Mouse (Mus musculus) spleen, adult 2 months (tissue): ENCODE measurements around the gene Gm43720.

Experiments used
- CTCF ChIP-seq: fragments of 200-500 bp; IDR thresholded peaks from 2 replicates; pipeline ENCODE4 v1.5.1; 2011; ENCODE audit warnings: mild to moderate bottlenecking, inconsistent platforms; ENCODE audit not compliant: insufficient read depth, insufficient read length, insufficient replicate concordance; ENCODE audit errors: extremely low read depth
- POLR2A ChIP-seq: fragments of 200-500 bp; IDR thresholded peaks from 2 replicates; pipeline ENCODE4 v1.6.1; 2011; ENCODE audit warnings: low read depth, low read length, inconsistent platforms

GRCm38 (mm10) chr5:138281798-138282197, 2.0 kb upstream of the Gm43720 start:
- TF ChIP-seq CTCF (no peak), POLR2A (no peak)
